Mouse (Mus musculus) retina, postnatal 1 day (tissue): ENCODE measurements around the gene Copa.

Source experiments
- DNase-seq: peaks from one replicate; pipeline ENCODE4 v3.0.0-alpha.2; 2012

Copa gene

GRCm38 (mm10) chr1:172143570-172143969, 61.2 kb downstream of the Copa start:
- DNase-seq, result peak; percentile 77

GRCm38 (mm10) chr1:172147835-172148278, 65.5 kb downstream of the Copa start, which contains the start of gene Dcaf8:
TSS of gene Dcaf8 (plus strand) at chr1:172148084.
- DNase-seq, result peak; percentile 98

- peak; percentile 39 for DNase-seq
Observed at GRCm38 (mm10) chr1:172148279-172148954, 66.1 kb downstream of the Copa start.

GRCm38 (mm10) chr1:172148955-172149815, 66.9 kb downstream of the Copa start:
- no peak for DNase-seq

GRCm38 (mm10) chr1:172154536-172154935, 72.2 kb downstream of the Copa start:
- no peak for DNase-seq

- DNase-seq, result no peak
Observed at GRCm38 (mm10) chr1:172155518-172155917, 73.2 kb downstream of the Copa start.

- no peak for DNase-seq
Observed at GRCm38 (mm10) chr1:172159970-172160369, 77.6 kb downstream of the Copa start.

- DNase-seq, result no peak
Observed at GRCm38 (mm10) chr1:172160508-172160907, 78.2 kb downstream of the Copa start.

GRCm38 (mm10) chr1:172162009-172162408, 79.7 kb downstream of the Copa start:
- DNase-seq, result peak; percentile 62

- no peak for DNase-seq
Observed at GRCm38 (mm10) chr1:172162959-172163358, 80.6 kb downstream of the Copa start.

- no peak for DNase-seq
Observed at GRCm38 (mm10) chr1:172167911-172168310, 85.6 kb downstream of the Copa start.

- no peak for DNase-seq
Observed at GRCm38 (mm10) chr1:172169809-172170208, 87.5 kb downstream of the Copa start.
